Mouse (Mus musculus) erythroblast, embryonic 14.5 days (primary cell): ENCODE results near the gene Dgcr6. TPM values are rescaled to one million over a fixed set of nuclear protein-coding genes. Genes with fewer than 3 reads are reported as not detected.

Experiments used
- H3K27me3 ChIP-seq: 2 replicates; pipeline ENCODE4 v1.6.1; 2012; ENCODE audit warnings: inconsistent platforms; ENCODE audit not compliant: control insufficient read depth
- H3K36me3 ChIP-seq: 2 replicates; pipeline ENCODE4 v1.6.1; 2012; ENCODE audit warnings: mild to moderate bottlenecking, inconsistent platforms; ENCODE audit not compliant: control insufficient read depth
- H3K4me1 ChIP-seq: 2 replicates; pipeline ENCODE4 v1.6.1; 2012; ENCODE audit warnings: inconsistent platforms; ENCODE audit not compliant: control insufficient read depth
- H3K4me3 ChIP-seq: replicated peaks from 2 replicates; pipeline ENCODE3; 2012; ENCODE audit warnings: moderate library complexity, mild to moderate bottlenecking, inconsistent platforms
- H3K9me3 ChIP-seq: 2 replicates; pipeline ENCODE4 v1.6.1; 2012; ENCODE audit warnings: low read length, inconsistent platforms, mixed read lengths; ENCODE audit not compliant: control insufficient read depth
- GATA1 ChIP-seq: IDR thresholded peaks from 2 replicates; pipeline ENCODE4 v1.6.1; 2012; ENCODE audit warnings: low read length, inconsistent platforms, mixed read lengths
- TAL1 ChIP-seq: IDR thresholded peaks from 3 replicates; pipeline ENCODE4 v1.6.1; 2012; ENCODE audit warnings: low read length, inconsistent platforms, mixed read lengths
- polyA plus RNA-seq: library from polyadenylated mRNA; stranded (reverse); fragments of >175 nt; gene quantifications from 2 replicates; pipeline ENCODE4 v1.2.3, GENCODE M21; 2012

Dgcr6 gene
- polyA plus RNA-seq, 1 experiment, result 0.66 TPM

DNA sequence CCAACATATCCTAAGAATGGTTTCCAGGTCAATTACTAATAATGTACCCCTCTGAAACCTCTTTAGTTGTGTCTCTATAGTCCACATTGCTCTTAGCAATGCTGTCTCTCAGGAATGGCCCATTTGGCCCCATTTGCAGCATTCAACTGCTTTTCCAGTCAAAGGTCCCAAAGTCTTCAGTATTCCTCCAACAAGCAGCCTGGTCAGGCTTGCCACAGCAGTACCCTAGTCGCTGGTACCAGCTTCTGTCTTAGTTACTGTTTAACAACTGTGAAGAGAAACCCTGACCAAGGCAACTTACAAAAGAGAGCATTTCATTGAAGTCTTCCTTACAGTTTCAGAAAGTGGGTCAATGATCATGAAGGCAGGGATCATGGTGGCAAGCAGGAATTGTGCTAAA lies 50.7 kb downstream of the Dgcr6 start:
- no peak for TF ChIP-seq GATA1
- TF ChIP-seq TAL1, result no peak
- no peaks in the 10 kb centered on the region for H3K36me3 ChIP-seq
- H3K27me3 ChIP-seq, result no peaks in the 10 kb centered on the region
- H3K4me1 ChIP-seq, result no peaks in the 10 kb centered on the region
- H3K9me3 ChIP-seq, result no peaks in the 10 kb centered on the region
- H3K4me3 ChIP-seq, result no peak overlapping the region

DNA sequence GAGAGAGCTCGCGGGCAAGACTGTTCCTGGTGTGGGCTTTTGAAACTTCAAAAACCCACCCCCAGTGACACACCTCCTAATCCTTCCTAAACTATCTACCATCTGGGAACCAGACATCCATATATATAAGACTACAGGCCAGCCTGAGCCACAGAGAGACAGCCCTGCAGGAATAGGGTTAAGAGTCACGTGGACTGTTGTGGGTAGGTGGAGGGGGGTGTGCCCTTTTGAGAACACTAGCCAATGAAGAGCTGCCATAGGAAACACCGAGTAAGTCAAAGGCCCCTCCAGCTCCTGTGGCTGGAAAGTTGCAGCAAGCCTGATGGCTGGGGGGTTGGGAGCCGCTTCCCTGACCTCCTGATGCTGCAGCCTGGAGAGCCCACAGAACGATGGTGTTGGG lies 51.1 kb downstream of the Dgcr6 start:
- Histone ChIP-seq H3K27me3 (no peaks in the 10 kb centered on the region), H3K4me1 (no peaks in the 10 kb centered on the region), H3K9me3 (no peaks in the 10 kb centered on the region), H3K4me3 (no peak overlapping the region), H3K36me3 (no peaks in the 10 kb centered on the region)
- no peak for TF ChIP-seq GATA1
- TF ChIP-seq TAL1, result no peak

DNA sequence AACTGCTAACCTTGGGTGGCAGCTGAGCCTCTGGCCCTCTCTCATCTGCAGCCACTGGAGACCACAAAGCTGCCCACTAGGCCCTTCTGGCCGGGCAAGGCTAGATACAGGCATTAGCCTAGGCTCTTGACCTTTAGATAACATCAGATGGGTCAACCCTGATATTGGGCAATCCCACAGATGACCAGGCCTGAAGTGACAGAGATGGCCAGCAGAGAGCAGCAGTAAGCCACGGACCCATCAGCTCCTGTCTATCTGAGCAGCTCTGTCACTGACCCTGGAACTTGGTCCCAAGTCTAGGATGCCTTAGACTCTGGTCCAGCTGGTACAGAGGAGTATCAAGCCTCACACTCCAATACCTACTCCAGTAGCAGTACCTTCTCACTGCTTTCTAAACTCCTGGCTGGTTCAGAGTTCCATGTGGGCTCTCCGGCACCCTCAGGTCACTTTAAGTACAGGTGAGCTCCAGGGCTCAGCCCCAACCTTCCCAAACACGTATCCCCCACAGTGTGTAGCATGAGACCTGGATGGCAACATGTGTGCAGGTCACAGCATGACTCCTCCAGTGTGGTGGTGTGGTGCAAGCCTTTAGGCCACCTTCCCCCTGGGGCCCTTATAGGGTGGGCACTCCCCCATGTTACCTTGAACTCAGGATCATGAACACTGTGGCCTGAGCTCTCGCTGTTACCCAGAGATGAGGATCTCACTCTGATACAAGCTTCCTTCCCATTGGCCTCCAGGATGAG lies 55.7 kb downstream of the Dgcr6 start:
- no peaks in the 10 kb centered on the region for H3K4me1 ChIP-seq
- H3K36me3 ChIP-seq, result no peaks in the 10 kb centered on the region
- no peaks in the 10 kb centered on the region for H3K27me3 ChIP-seq
- H3K9me3 ChIP-seq, result peaks cover 21% of the 10 kb centered on the region
- no peak overlapping the region for H3K4me3 ChIP-seq
- TF ChIP-seq TAL1 (no peak), GATA1 (no peak)

DNA sequence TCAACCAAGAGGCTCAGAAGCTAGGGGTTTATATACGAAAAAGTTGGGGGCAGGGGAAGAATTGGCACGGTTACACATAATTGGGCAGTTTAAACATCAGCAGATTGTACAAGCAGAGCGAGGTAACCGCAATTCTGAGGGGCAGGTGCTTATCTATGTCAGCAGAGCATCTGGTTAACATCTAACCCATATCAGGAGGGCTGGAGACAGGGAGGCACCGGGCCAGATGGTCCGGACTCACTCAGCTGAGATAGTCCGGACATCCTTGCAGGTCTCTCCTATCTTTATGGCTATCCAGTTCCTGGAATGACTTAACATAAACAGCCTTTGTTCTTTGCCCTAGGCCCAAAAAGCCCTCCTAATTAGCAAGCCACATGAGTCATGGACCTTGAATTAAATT lies 58.4 kb downstream of the Dgcr6 start:
- no peaks in the 10 kb centered on the region for H3K27me3 ChIP-seq
- H3K36me3 ChIP-seq, result no peaks in the 10 kb centered on the region
- H3K9me3 ChIP-seq, result peaks cover 21% of the 10 kb centered on the region
- no peak for TF ChIP-seq GATA1
- no peak for TF ChIP-seq TAL1
- no peaks in the 10 kb centered on the region for H3K4me1 ChIP-seq
- no peak overlapping the region for H3K4me3 ChIP-seq

DNA sequence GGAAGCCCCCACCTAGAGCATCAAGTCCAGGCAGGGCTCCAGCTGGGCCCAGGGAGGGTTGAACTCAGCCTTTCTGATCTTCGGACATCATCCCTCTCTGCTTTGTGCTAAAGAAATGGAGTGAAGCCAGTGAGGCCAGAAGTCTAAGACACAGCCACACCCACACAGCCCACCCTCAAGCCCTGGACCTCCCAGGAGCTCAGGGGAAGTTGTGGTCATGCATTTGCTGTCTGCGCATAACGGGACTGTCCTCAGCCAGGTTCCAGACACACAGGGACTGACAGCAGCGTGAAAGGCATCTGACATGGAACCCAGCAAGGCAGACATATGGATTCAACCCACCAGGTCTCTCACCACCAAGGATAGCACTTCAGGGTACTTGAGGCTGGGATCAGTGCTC lies 63.8 kb downstream of the Dgcr6 start:
- Histone ChIP-seq H3K9me3 (peaks cover 5% of the 10 kb centered on the region), H3K27me3 (no peaks in the 10 kb centered on the region), H3K4me1 (no peaks in the 10 kb centered on the region), H3K4me3 (no peak overlapping the region), H3K36me3 (no peaks in the 10 kb centered on the region)
- TF ChIP-seq TAL1 (no peak), GATA1 (no peak)

DNA sequence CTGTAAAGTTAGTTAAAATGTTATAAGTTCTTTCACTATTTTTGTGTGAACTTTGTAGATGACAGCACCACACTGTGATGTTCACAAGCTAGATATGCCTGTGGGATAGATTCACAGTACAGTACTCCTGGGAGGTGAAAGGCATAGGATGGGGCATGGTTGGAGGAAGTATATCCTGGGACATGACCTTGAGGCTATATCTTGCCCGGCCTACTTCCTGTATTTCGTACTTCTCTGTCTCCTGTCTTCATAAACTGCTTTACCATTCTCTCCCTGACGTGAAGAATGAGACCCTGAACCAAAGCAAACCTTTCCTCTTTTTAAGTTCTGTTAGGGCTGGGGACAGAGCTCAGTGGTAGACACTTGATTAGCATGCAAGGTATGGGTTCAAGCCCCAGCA lies 65.6 kb downstream of the Dgcr6 start:
- no peak overlapping the region for H3K4me3 ChIP-seq
- no peaks in the 10 kb centered on the region for H3K27me3 ChIP-seq
- TF ChIP-seq GATA1, result no peak
- no peak for TF ChIP-seq TAL1
- H3K4me1 ChIP-seq, result no peaks in the 10 kb centered on the region
- H3K9me3 ChIP-seq, result no peaks in the 10 kb centered on the region
- H3K36me3 ChIP-seq, result no peaks in the 10 kb centered on the region

DNA sequence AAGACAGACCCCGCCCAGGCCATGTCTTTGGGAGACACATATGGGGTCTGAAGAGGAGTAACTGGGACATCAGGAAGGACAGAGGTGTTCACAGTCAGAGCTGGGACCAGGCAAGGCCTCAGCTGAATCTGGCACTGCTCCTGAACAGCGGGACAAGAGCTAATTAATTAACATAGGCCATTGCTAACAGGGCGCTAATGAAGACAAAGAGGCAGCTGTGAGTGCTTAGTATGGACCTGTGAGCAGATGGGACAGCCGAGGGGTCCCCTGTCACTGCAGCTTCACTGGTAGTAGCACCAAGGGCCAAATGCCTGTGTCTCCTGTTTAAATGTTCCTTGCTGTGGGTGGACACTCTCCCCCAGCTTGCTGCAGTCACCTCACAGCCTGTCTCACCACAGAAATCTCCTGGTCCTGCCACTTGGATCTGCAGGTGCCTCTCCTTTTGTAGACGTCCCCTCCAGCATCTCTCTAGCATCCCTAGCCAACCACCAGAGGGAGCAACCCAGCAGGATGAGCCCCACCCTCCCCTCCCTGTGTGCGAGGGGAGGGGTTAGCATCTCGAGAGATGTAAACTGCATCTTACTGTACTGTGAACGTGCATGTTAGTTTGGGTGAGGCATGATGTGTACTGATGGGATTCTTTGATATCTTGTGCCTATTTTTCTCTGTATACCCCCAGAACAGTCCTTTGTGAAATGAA lies 66.5 kb downstream of the Dgcr6 start:
- Histone ChIP-seq H3K36me3 (no peaks in the 10 kb centered on the region), H3K4me3 (no peak overlapping the region), H3K9me3 (no peaks in the 10 kb centered on the region), H3K4me1 (no peaks in the 10 kb centered on the region), H3K27me3 (no peaks in the 10 kb centered on the region)
- TF ChIP-seq GATA1 (no peak), TAL1 (no peak)

Other genes starting within 250 kb of the Dgcr6 start
- gene B830017H08Rik, start 219.7 kb upstream of the Dgcr6 start, polyA plus RNA-seq, result not detected in 2 replicates
- 0.44 and 0.70 TPM in 2 replicates for gene Car15, start 214.5 kb upstream of the Dgcr6 start, polyA plus RNA-seq
- 0.07 and 0.08 TPM in 2 replicates for gene Gm20518, start 161.2 kb upstream of the Dgcr6 start, polyA plus RNA-seq
- not detected in 2 replicates for gene Tssk1, start 158.6 kb upstream of the Dgcr6 start, polyA plus RNA-seq
- gene Dgcr2, start 154.3 kb upstream of the Dgcr6 start, polyA plus RNA-seq, result 0.68 and 1.1 TPM in 2 replicates
- gene Tssk2, start 154.2 kb upstream of the Dgcr6 start, polyA plus RNA-seq, result not detected in 2 replicates
- gene Ess2, start 141.5 kb upstream of the Dgcr6 start, polyA plus RNA-seq, result 2.0 and 2.1 TPM in 2 replicates
- 0.04 TPM in 1 of 2 replicates, not detected in the other for gene Gsc2, start 137.8 kb upstream of the Dgcr6 start, polyA plus RNA-seq
- gene Slc25a1, start 124.6 kb upstream of the Dgcr6 start, polyA plus RNA-seq, result 5.4 and 5.9 TPM in 2 replicates
- gene Vpreb2, start 72.4 kb upstream of the Dgcr6 start, polyA plus RNA-seq, result not detected in 2 replicates
- 0.06 and 0.20 TPM in 2 replicates for gene Prodh, start 37.3 kb downstream of the Dgcr6 start, polyA plus RNA-seq
- 0.02 TPM in 1 of 2 replicates, not detected in the other for gene Rtn4r, start 74.8 kb downstream of the Dgcr6 start, polyA plus RNA-seq
- gene Ccdc188, start 165.0 kb downstream of the Dgcr6 start, polyA plus RNA-seq, result not detected in 2 replicates
- 0.20 and 0.31 TPM in 2 replicates for gene Zdhhc8, start 182.3 kb downstream of the Dgcr6 start, polyA plus RNA-seq
- 3.7 and 3.8 TPM in 2 replicates for gene Trmt2a, start 195.8 kb downstream of the Dgcr6 start, polyA plus RNA-seq
- gene Ranbp1, start 195.9 kb downstream of the Dgcr6 start, polyA plus RNA-seq, result 72.2 and 86.6 TPM in 2 replicates
- not detected in 2 replicates for gene Gm49776, start 205.5 kb downstream of the Dgcr6 start, polyA plus RNA-seq
- 0.64 and 0.95 TPM in 2 replicates for gene Dgcr8, start 236.4 kb downstream of the Dgcr6 start, polyA plus RNA-seq